ENCODE assay signal across 12 mouse cellular contexts in the genomic region with DNA sequence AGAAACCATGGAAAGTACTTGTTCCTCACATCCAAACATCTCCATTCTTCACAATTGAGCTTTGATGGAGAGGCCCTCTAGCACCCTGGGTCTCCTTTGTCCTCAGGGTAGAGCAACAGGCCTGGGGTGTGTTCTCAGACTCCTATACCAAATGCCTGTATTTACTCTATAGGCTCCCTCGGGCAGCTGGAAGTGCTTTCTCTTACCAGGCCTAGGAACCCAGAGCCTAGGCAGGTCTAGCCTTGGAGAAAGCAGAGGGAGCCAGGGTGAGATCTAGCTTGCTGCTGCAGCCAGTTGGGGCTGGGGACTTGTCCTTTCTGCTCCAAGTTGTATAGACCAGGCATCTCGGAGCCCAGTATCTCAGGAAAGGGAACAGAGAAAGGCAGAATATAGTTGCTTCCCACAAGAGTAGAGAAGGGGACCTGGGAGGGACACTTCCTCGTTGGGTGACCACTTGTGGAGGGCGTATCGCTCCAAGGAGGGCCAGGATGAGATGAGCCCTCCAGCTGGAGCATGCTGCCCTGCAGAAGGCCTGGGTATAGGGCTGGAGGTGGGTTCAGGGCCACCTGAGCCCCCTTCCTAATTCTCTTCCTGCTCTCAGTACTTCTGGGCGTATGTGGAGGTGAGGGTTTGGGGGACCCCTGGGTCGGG. TPM values are rescaled to one million over a fixed set of nuclear protein-coding genes. Genes with fewer than 3 reads are reported as not detected.
DNase-seq lines count a peak whose midpoint lies in the region; ATAC-seq and TF ChIP-seq lines count a peak whose summit lies in the region.
"Had no signal": no experiment of that assay in that cellular context is flagged by ENCODE, and none has a peak within 500 bp of the region (broad histone marks: within the 10 kb centered on the region; RNA-seq: fewer than 3 reads in every experiment).

No protein-coding gene starts in this region.

- ATAC-seq in lung, embryonic 16.5 days (ENCODE audit: low read depth), result no peak
- peak; percentile 9; the same call in 1 of the 2 replicates for ATAC-seq in megakaryocyte, adult 5-6 weeks (ENCODE audit: poor library complexity, severe bottlenecking)
- ATAC-seq in forebrain, embryonic 11.5 days (replicated peaks; ENCODE audit: low FRiP score), result no peak
- ATAC-seq: intestine, embryonic 16.5 days had no signal

- no peak overlapping the region for H3K4me2 ChIP-seq in lung, embryonic 16.5 days (ENCODE audit: low read depth, low read length)
- no peak overlapping the region for H3K4me2 ChIP-seq in forebrain, embryonic 11.5 days (ENCODE audit: low read depth, low read length, severe bottlenecking)
- H3K4me2 ChIP-seq: embryonic facial prominence, embryonic 12.5 days; stomach, embryonic 15.5 days had no signal

- H3K36me3 ChIP-seq in heart, adult 2 months (ENCODE audit: control insufficient read depth, insufficient read depth, low read length), result no peaks in the 10 kb centered on the region
- no peaks in the 10 kb centered on the region for H3K36me3 ChIP-seq in lung, embryonic 16.5 days (ENCODE audit: control insufficient read depth, insufficient read depth, low read length)
- H3K36me3 ChIP-seq in forebrain, embryonic 11.5 days (ENCODE audit: control insufficient read depth, insufficient read depth, low read length), result no peaks in the 10 kb centered on the region

- TF ChIP-seq CTCF in heart, adult 2 months (IDR thresholded peaks at IDR 0.05), result no peak
- no peak for TF ChIP-seq CTCF in embryonic fibroblast, embryonic 13.5 days (IDR thresholded peaks at IDR 0.05; ENCODE audit: borderline replicate concordance, insufficient read depth, low read length)

- H3K9me3 ChIP-seq in lung, embryonic 16.5 days (ENCODE audit: control insufficient read depth, low read length), result no peaks in the 10 kb centered on the region
- H3K9me3 ChIP-seq in forebrain, embryonic 11.5 days (ENCODE audit: control insufficient read depth, low read length), result no peaks in the 10 kb centered on the region
- H3K9me3 ChIP-seq: embryonic facial prominence, embryonic 12.5 days; stomach, embryonic 15.5 days had no signal

- H3K27ac ChIP-seq in heart, adult 2 months, result peak overlapping the region; percentile 36
- H3K27ac ChIP-seq in lung, embryonic 16.5 days (ENCODE audit: low read length), result no peak overlapping the region
- peak overlapping the region; percentile 96 for H3K27ac ChIP-seq in embryonic fibroblast, embryonic 13.5 days (ENCODE audit: insufficient read depth, low read length)
- H3K27ac ChIP-seq in forebrain, embryonic 11.5 days (ENCODE audit: low read depth, low read length), result no peak overlapping the region
- H3K27ac ChIP-seq: embryonic facial prominence, embryonic 12.5 days; stomach, embryonic 15.5 days had no signal

- H3K9ac ChIP-seq in heart, adult 2 months (ENCODE audit: low read depth, low read length), result 0 out of 2 replicates have a peak overlapping the region, but pooled peaks have one; percentile 5
- peak overlapping the region; percentile 2; the same call in 1 of the 2 replicates for H3K9ac ChIP-seq in lung, embryonic 16.5 days (ENCODE audit: low read length)
- H3K9ac ChIP-seq in forebrain, embryonic 11.5 days (ENCODE audit: low read length), result no peak overlapping the region
- H3K9ac ChIP-seq: embryonic facial prominence, embryonic 12.5 days; stomach, embryonic 15.5 days had no signal

- no peaks in the 10 kb centered on the region for H3K79me2 ChIP-seq in heart, adult 2 months (replicated peaks; ENCODE audit: control insufficient read depth, insufficient read depth, low read length)

- H3K27me3 ChIP-seq in heart, adult 2 months (ENCODE audit: control insufficient read depth, insufficient read depth, low read length), result no peaks in the 10 kb centered on the region
- no peaks in the 10 kb centered on the region for H3K27me3 ChIP-seq in lung, embryonic 16.5 days (ENCODE audit: control insufficient read depth, insufficient read depth, low read depth, low read length)
- H3K27me3 ChIP-seq in forebrain, embryonic 11.5 days (ENCODE audit: control insufficient read depth, insufficient read depth, low read length), result peaks cover 7% of the 10 kb centered on the region
- H3K27me3 ChIP-seq: embryonic facial prominence, embryonic 12.5 days; stomach, embryonic 15.5 days had no signal

- peaks cover 30% of the 10 kb centered on the region for H3K4me1 ChIP-seq in heart, adult 2 months (ENCODE audit: control insufficient read depth, insufficient read depth, low read length)
- peaks cover 26% of the 10 kb centered on the region for H3K4me1 ChIP-seq in lung, embryonic 16.5 days (replicated peaks; ENCODE audit: control insufficient read depth, insufficient read depth, low read length)
- no peaks in the 10 kb centered on the region; the same call in 1 of the 2 replicates for H3K4me1 ChIP-seq in embryonic fibroblast, embryonic 13.5 days (ENCODE audit: control insufficient read depth, insufficient read depth, low read length)
- H3K4me1 ChIP-seq in forebrain, embryonic 11.5 days (replicated peaks; ENCODE audit: control insufficient read depth, insufficient read depth, low read length), result peaks cover 9% of the 10 kb centered on the region; the same call in 1 of the 2 replicates

- no peak overlapping the region for H3K4me3 ChIP-seq in heart, adult 2 months
- H3K4me3 ChIP-seq in lung, embryonic 16.5 days (ENCODE audit: low read length), result no peak overlapping the region
- H3K4me3 ChIP-seq in embryonic fibroblast, embryonic 13.5 days (ENCODE audit: insufficient read depth, low read length), result no peak overlapping the region
- no peak overlapping the region for H3K4me3 ChIP-seq in forebrain, embryonic 11.5 days (ENCODE audit: low read depth, low read length)
- H3K4me3 ChIP-seq: embryonic facial prominence, embryonic 12.5 days; stomach, embryonic 15.5 days had no signal

- intact Hi-C loops in heart, adult 2 months (cut with DNase I), result loop anchor here (5.0 kb wide), 1 partner anchor 175 kb away; a partner anchor contains a TSS
- intact Hi-C loops in heart, postnatal 36 days (cut with DNase I), result no loop called here

- peak in 1 of 2 experiments; percentile 28 for DNase-seq in heart, adult 2 months
- DNase-seq in heart, postnatal 36 days, result no peak
- no peak for DNase-seq in lung, postnatal 14 days
- DNase-seq in cerebellum, adult 8-10 months, result no peak
- no peak for DNase-seq in forebrain, embryonic 11.5 days (ENCODE audit: low spot score)
- DNase-seq: layer of hippocampus, adult 9-11 months had no signal

- 61% methylated on average over 7 of the region's 7 CpGs for WGBS in heart, adult 2 months
- whole genome bisulfite sequencing in lung, embryonic 16.5 days, result 72% methylated on average over 7 of the region's 7 CpGs
- WGBS in forebrain, embryonic 11.5 days, result 84% methylated on average over 7 of the region's 7 CpGs

- TF ChIP-seq EP300 in heart, adult 2 months (IDR thresholded peaks at IDR 0.05; ENCODE audit: insufficient read depth, low read depth, low read length), result no peak

- no peak for TF ChIP-seq POLR2A in heart, adult 2 months (IDR thresholded peaks at IDR 0.05; ENCODE audit: insufficient read depth, low read depth, low read length)
- TF ChIP-seq POLR2A in embryonic fibroblast, embryonic 13.5 days (IDR thresholded peaks at IDR 0.05; ENCODE audit: low read depth, low read length), result 0 out of 2 replicates have a peak, but pooled peaks have one; percentile 23

RNA-seq across cellular contexts. Expression of a gene that starts 9.0 kb away (rescaled TPM):
- 10 to 100 TPM; 72.7 to 73.0 TPM for total RNA-seq in heart, adult 2 months (2021)
- 82.8 and 85.3 TPM in 2 replicates for polyA plus RNA-seq in heart, adult 2 months (2012; rRNA removed)
- 10 to 100 TPM; 73.3 to 84.1 TPM for total RNA-seq in heart, postnatal 36 days (2021)
- 46.8 and 49.5 TPM in 2 replicates for polyA plus RNA-seq in lung, embryonic 16.5 days (2015; fragmentation: Nextera tagmentation; extraction: Ambion mirVana)
- polyA plus RNA-seq in embryonic fibroblast, embryonic 13.5 days (2011; ENCODE audit: insufficient read length, low read depth, missing spikeins), result 136 and 167 TPM in 2 replicates
- total RNA-seq in megakaryocyte, adult 5-6 weeks (2015), result 42.3 and 47.1 TPM in 2 replicates
- 33.1 and 33.5 TPM in 2 replicates for total RNA-seq in megakaryocyte, adult 5-6 weeks (2017)
- polyA plus RNA-seq in forebrain, embryonic 11.5 days (2014; fragmentation: Nextera tagmentation; extraction: Ambion mirVana), result 32.1 and 32.9 TPM in 2 replicates

RNA-seq across cellular contexts. Expression of a gene that starts 19.5 kb away (rescaled TPM):
- 10 to 100 TPM; 21.5 to 27.9 TPM for total RNA-seq in heart, adult 2 months (2021)
- polyA plus RNA-seq in heart, adult 2 months (2012; rRNA removed), result 44.4 and 57.0 TPM in 2 replicates
- total RNA-seq in heart, postnatal 36 days (2021), result 10 to 100 TPM; 25.4 to 27.4 TPM
- polyA plus RNA-seq in lung, embryonic 16.5 days (2015; fragmentation: Nextera tagmentation; extraction: Ambion mirVana), result 20.8 and 22.7 TPM in 2 replicates
- polyA plus RNA-seq in embryonic fibroblast, embryonic 13.5 days (2011; ENCODE audit: insufficient read length, low read depth, missing spikeins), result 6.6 and 10.8 TPM in 2 replicates
- 0.02 TPM in 1 of 2 replicates, not detected in the other for total RNA-seq in megakaryocyte, adult 5-6 weeks (2015)
- total RNA-seq in megakaryocyte, adult 5-6 weeks (2017), result 1.2 and 1.4 TPM in 2 replicates
- polyA plus RNA-seq in forebrain, embryonic 11.5 days (2014; fragmentation: Nextera tagmentation; extraction: Ambion mirVana), result 4.8 and 5.5 TPM in 2 replicates

RNA-seq across cellular contexts. Expression of a gene that starts 56.1 kb away (rescaled TPM):
- total RNA-seq in heart, adult 2 months (2021), result 1 to 10 TPM; 1.1 to 1.2 TPM
- polyA plus RNA-seq in heart, adult 2 months (2012; rRNA removed), result 2.4 TPM in 2 replicates
- total RNA-seq in heart, postnatal 36 days (2021), result 1 to 10 TPM; 1.3 to 2.2 TPM
- 0.55 and 1.6 TPM in 2 replicates for polyA plus RNA-seq in lung, embryonic 16.5 days (2015; fragmentation: Nextera tagmentation; extraction: Ambion mirVana)
- not detected in 2 replicates for polyA plus RNA-seq in embryonic fibroblast, embryonic 13.5 days (2011; ENCODE audit: insufficient read length, low read depth, missing spikeins)
- 0.21 TPM in 1 of 2 replicates, not detected in the other for total RNA-seq in megakaryocyte, adult 5-6 weeks (2015)
- total RNA-seq in megakaryocyte, adult 5-6 weeks (2017), result 0.40 and 0.81 TPM in 2 replicates
- 0.33 TPM in 1 of 2 replicates, not detected in the other for polyA plus RNA-seq in forebrain, embryonic 11.5 days (2014; fragmentation: Nextera tagmentation; extraction: Ambion mirVana)

RNA-seq across cellular contexts. Expression of a gene that starts 57.0 kb away (rescaled TPM):
- total RNA-seq in heart, adult 2 months (2021), result 10 to 100 TPM; 23.7 to 25.7 TPM
- polyA plus RNA-seq in heart, adult 2 months (2012; rRNA removed), result 54.9 and 61.8 TPM in 2 replicates
- 10 to 100 TPM; 26.9 to 37.1 TPM for total RNA-seq in heart, postnatal 36 days (2021)
- 44.2 and 48.5 TPM in 2 replicates for polyA plus RNA-seq in lung, embryonic 16.5 days (2015; fragmentation: Nextera tagmentation; extraction: Ambion mirVana)
- 51.8 and 60.1 TPM in 2 replicates for polyA plus RNA-seq in embryonic fibroblast, embryonic 13.5 days (2011; ENCODE audit: insufficient read length, low read depth, missing spikeins)
- total RNA-seq in megakaryocyte, adult 5-6 weeks (2015), result 15.6 and 17.2 TPM in 2 replicates
- 5.7 and 6.2 TPM in 2 replicates for total RNA-seq in megakaryocyte, adult 5-6 weeks (2017)
- 23.9 and 26.4 TPM in 2 replicates for polyA plus RNA-seq in forebrain, embryonic 11.5 days (2014; fragmentation: Nextera tagmentation; extraction: Ambion mirVana)

Comparison
In these comparisons a context has a peak if more than half of its experiments do, and no peak if none do; other contexts are left out.
1. H3K27ac ChIP-seq: peak in heart, adult 2 months (single experiment) and embryonic fibroblast, embryonic 13.5 days (single experiment); none in lung, embryonic 16.5 days (single experiment) and forebrain, embryonic 11.5 days (single experiment).